Mouse (Mus musculus) adrenal gland, adult (tissue): ENCODE data around the gene Nav3.

ENCODE experiments used
- DNase-seq, 2 experiments: peaks; one replicate each; pipeline ENCODE4 v3.0.0; 2022 to 2023; ENCODE audit warnings: low spot score in 1 of 2; ENCODE audit not compliant: inconsistent age in 2 of 2

Gene Nav3

GRCm38 (mm10) chr10:110455838-110456493 lies at the start of gene Nav3:
Gene Nav3 (minus strand): TSS chr10:110456204.
- DNase-seq, result peak; percentile 39 to 76

GRCm38 (mm10) chr10:110485306-110485705 lies 29.3 kb upstream of the Nav3 start:
- no peak for DNase-seq

GRCm38 (mm10) chr10:110484822-110485221 lies 28.8 kb upstream of the Nav3 start:
- no peak for DNase-seq

GRCm38 (mm10) chr10:110479189-110479588 lies 23.2 kb upstream of the Nav3 start:
- DNase-seq, result no peak

- DNase-seq, result no peak
Observed at GRCm38 (mm10) chr10:110477689-110478314, 21.8 kb upstream of the Nav3 start.

- DNase-seq, result no peak
Observed at GRCm38 (mm10) chr10:110474107-110474506, 18.1 kb upstream of the Nav3 start.

GRCm38 (mm10) chr10:110469445-110469844 lies 13.4 kb upstream of the Nav3 start:
- no peak for DNase-seq

GRCm38 (mm10) chr10:110455063-110455837 lies 754 bp downstream of the Nav3 start:
- peak in 1 of 2 experiments; percentile 52 for DNase-seq

GRCm38 (mm10) chr10:110453566-110453965 lies 2.4 kb downstream of the Nav3 start:
- DNase-seq, result no peak

GRCm38 (mm10) chr10:110440396-110440795 lies 15.6 kb downstream of the Nav3 start:
- DNase-seq, result no peak

- no peak for DNase-seq
Observed at GRCm38 (mm10) chr10:110431078-110431477, 24.9 kb downstream of the Nav3 start.

GRCm38 (mm10) chr10:110429578-110429977 lies 26.4 kb downstream of the Nav3 start:
- DNase-seq, result no peak

- no peak for DNase-seq
Observed at GRCm38 (mm10) chr10:110429052-110429451, 27.0 kb downstream of the Nav3 start.

GRCm38 (mm10) chr10:110421533-110421932 lies 34.5 kb downstream of the Nav3 start:
- no peak for DNase-seq

- no peak for DNase-seq
Observed at GRCm38 (mm10) chr10:110417003-110417402, 39.0 kb downstream of the Nav3 start.

- DNase-seq, result no peak
Observed at GRCm38 (mm10) chr10:110415624-110416023, 40.4 kb downstream of the Nav3 start.

GRCm38 (mm10) chr10:110413281-110413897 lies 42.6 kb downstream of the Nav3 start:
- no peak for DNase-seq

- DNase-seq, result no peak
Observed at GRCm38 (mm10) chr10:110402950-110403349, 53.1 kb downstream of the Nav3 start.

- no peak for DNase-seq
Observed at GRCm38 (mm10) chr10:110400642-110401041, 55.4 kb downstream of the Nav3 start.

GRCm38 (mm10) chr10:110398643-110399042 lies 57.4 kb downstream of the Nav3 start:
- no peak for DNase-seq

GRCm38 (mm10) chr10:110386476-110387197 lies 69.4 kb downstream of the Nav3 start:
- no peak for DNase-seq
